Mouse (Mus musculus): ENCODE measurements at regions not wholly inside any gene's neighbourhood (a gene's known extent, or its start where the extent isn't known, plus 50 kb on each side); places are given as distances from the start of the nearest gene placed in this dataset.

GRCm38 (mm10) chr7:138708373-138708772 lies 137.5 kb upstream of the Ppp2r2d start:
- TF ChIP-seq POLR2A (IDR thresholded peaks at IDR 0.05; ENCODE audit: insufficient read depth, low read length) (no peak), CTCF (IDR thresholded peaks at IDR 0.05; ENCODE audit: low read depth, low read length) (no peak), EP300 (IDR thresholded peaks at IDR 0.05; ENCODE audit: insufficient read depth, low read depth, low read length) (no peak)

Measured in ES-Bruce4 (cell line).